Mouse (Mus musculus) liver, postnatal 0 days (tissue): Measurements from ENCODE around the gene Slc19a1. TPM values are rescaled to one million over a fixed set of nuclear protein-coding genes. Genes with fewer than 3 reads are reported as not detected.

Experiments used
- ATAC-seq: fragments of 200-750 bp; cut with Nextera tagmentation; 2 replicates; pipeline ENCODE4 v1.8.0; 2017; ENCODE audit warnings: mild to moderate bottlenecking, moderate library complexity
- DNase-seq: peaks from one replicate; pipeline ENCODE4 v3.0.0-alpha.2; 2016
- H3K27ac ChIP-seq: fragments of 300-500 bp; sonication (generic); 2 replicates; pipeline ENCODE4 v1.5.1; 2014; ENCODE audit warnings: antibody characterized with exemption, moderate library complexity, mild to moderate bottlenecking, low read depth
- H3K27me3 ChIP-seq: fragments of 300-500 bp; sonication (generic); 2 replicates; pipeline ENCODE4 v1.6.1; 2014; ENCODE audit warnings: low read length, control low read depth, mixed read lengths; ENCODE audit not compliant: insufficient read depth
- H3K36me3 ChIP-seq: fragments of 300-500 bp; sonication (generic); replicated peaks from 2 replicates; pipeline ENCODE4 v1.6.1; 2014; ENCODE audit warnings: mild to moderate bottlenecking, control low read depth, low read length, moderate library complexity, mixed read lengths; ENCODE audit not compliant: insufficient read depth
- H3K4me1 ChIP-seq: fragments of 300-500 bp; sonication (generic); 2 replicates; pipeline ENCODE4 v1.6.1; 2014; ENCODE audit warnings: antibody characterized with exemption, mild to moderate bottlenecking, control low read depth; ENCODE audit not compliant: insufficient read depth
- H3K4me2 ChIP-seq: fragments of 300-500 bp; sonication (generic); 2 replicates; pipeline ENCODE4 v1.6.1; 2014; ENCODE audit warnings: low read depth, mild to moderate bottlenecking, low read length, moderate library complexity, mixed read lengths
- H3K4me3 ChIP-seq: fragments of 300-500 bp; sonication (generic); 2 replicates; pipeline ENCODE4 v1.5.1; 2014; ENCODE audit warnings: low read depth, low read length
- H3K9ac ChIP-seq: fragments of 300-500 bp; sonication (generic); replicated peaks from 2 replicates; pipeline ENCODE4 v1.6.1; 2014; ENCODE audit warnings: mild to moderate bottlenecking, moderate library complexity
- H3K9me3 ChIP-seq: fragments of 300-500 bp; sonication (generic); 2 replicates; pipeline ENCODE4 v1.6.1; 2016; ENCODE audit warnings: mild to moderate bottlenecking, control low read depth, low read length, mixed read lengths
- CTCF ChIP-seq: sonication (generic); IDR thresholded peaks from 2 replicates; pipeline ENCODE4 v1.5.1; 2016; ENCODE audit warnings: antibody characterized with exemption, low read depth
- EP300 ChIP-seq: IDR thresholded peaks from 2 replicates; pipeline ENCODE4 v1.6.1; 2016; ENCODE audit warnings: antibody characterized with exemption, low read depth, mild to moderate bottlenecking
- WGBS: fragments of 180-500 bp; shearing (Covaris S2); extraction: QIAGEN DNeasy Blood & Tissue Kit; methylation state at CpG from one replicate; pipeline ENCODE4 v1.1.7; 2014; ENCODE audit not compliant: insufficient replicate concordance; 5-methylcytosine and 5-hydroxymethylcytosine counted together
- polyA plus RNA-seq: library from polyadenylated mRNA; unstranded; fragments of >200 nt; fragmentation: Nextera tagmentation; extraction: Ambion mirVana; gene quantifications from 2 replicates; pipeline ENCODE4 v1.2.1, GENCODE M21; 2015

The Slc19a1 gene
- polyA plus RNA-seq, 1 experiment from 2014 or later: 10.5 TPM

- WGBS: 47% methylated on average over 9 of the region's 9 CpGs
Measured at GRCm38 (mm10) chr10:77008109-77008561, 23.9 kb upstream of the Slc19a1 start.

GRCm38 (mm10) chr10:77008698-77009097 is 23.3 kb upstream of the Slc19a1 start:
- no peak for ATAC-seq
- TF ChIP-seq CTCF (no peak), EP300 (no peak)
- no peak overlapping the region for H3K27ac ChIP-seq

More at GRCm38 (mm10) chr10:77008109-77008561, 23.9 kb upstream of the Slc19a1 start:
- H3K9ac ChIP-seq: no peak overlapping the region; the same call in 1 of the 2 replicates
- peaks cover 10% of the 10 kb centered on the region; the same call in 1 of the 2 replicates for H3K4me1 ChIP-seq
- ATAC-seq (peak; percentile 29; the same call in 1 of the 2 replicates), DNase-seq (no peak)
- TF ChIP-seq EP300 (no peak), CTCF (no peak)
- H3K27ac ChIP-seq: peak overlapping the region; percentile 44; the same call in 1 of the 2 replicates
- H3K27me3 ChIP-seq: no peaks in the 10 kb centered on the region
- H3K4me2 ChIP-seq: no peak overlapping the region
- H3K4me3 ChIP-seq: no peak overlapping the region
- H3K36me3 ChIP-seq: no peaks in the 10 kb centered on the region
- H3K9me3 ChIP-seq: no peaks in the 10 kb centered on the region

GRCm38 (mm10) chr10:77011681-77012080 is 20.4 kb upstream of the Slc19a1 start:
- Histone ChIP-seq H3K4me1 (peaks cover 10% of the 10 kb centered on the region; the same call in 1 of the 2 replicates), H3K4me3 (no peak overlapping the region), H3K9me3 (no peaks in the 10 kb centered on the region), H3K36me3 (no peaks in the 10 kb centered on the region), H3K9ac (no peak overlapping the region), H3K27me3 (no peaks in the 10 kb centered on the region), H3K4me2 (no peak overlapping the region), H3K27ac (no peak overlapping the region)
- TF ChIP-seq EP300: no peak
- no peak for TF ChIP-seq CTCF
- 56% methylated on average over 4 of the region's 4 CpGs for WGBS
- no peak for DNase-seq
- ATAC-seq: no peak

More at GRCm38 (mm10) chr10:77008698-77009097, 23.3 kb upstream of the Slc19a1 start:
- H3K9me3 ChIP-seq: no peaks in the 10 kb centered on the region
- no peaks in the 10 kb centered on the region for H3K36me3 ChIP-seq
- H3K4me1 ChIP-seq: peaks cover 10% of the 10 kb centered on the region; the same call in 1 of the 2 replicates
- DNase-seq: no peak
- H3K9ac ChIP-seq: no peak overlapping the region
- no peak overlapping the region for H3K4me3 ChIP-seq
- no peak overlapping the region for H3K4me2 ChIP-seq
- H3K27me3 ChIP-seq: no peaks in the 10 kb centered on the region
- 90% methylated on average over 2 of the region's 3 CpGs for WGBS

GRCm38 (mm10) chr10:77016080-77016479 is 16.0 kb upstream of the Slc19a1 start:
- Histone ChIP-seq H3K4me2 (no peak overlapping the region), H3K4me1 (peaks cover 7% of the 10 kb centered on the region), H3K27me3 (no peaks in the 10 kb centered on the region), H3K9ac (no peak overlapping the region), H3K9me3 (no peaks in the 10 kb centered on the region), H3K36me3 (no peaks in the 10 kb centered on the region), H3K27ac (no peak overlapping the region), H3K4me3 (no peak overlapping the region)
- WGBS: 81% methylated on average over 7 of the region's 7 CpGs
- ATAC-seq: no peak
- no peak for DNase-seq
- TF ChIP-seq CTCF (no peak), EP300 (no peak)

- Histone ChIP-seq H3K36me3 (no peaks in the 10 kb centered on the region), H3K27me3 (no peaks in the 10 kb centered on the region), H3K4me3 (no peak overlapping the region), H3K27ac (no peak overlapping the region), H3K4me1 (peaks cover 7% of the 10 kb centered on the region), H3K9me3 (no peaks in the 10 kb centered on the region), H3K4me2 (no peak overlapping the region), H3K9ac (no peak overlapping the region)
- WGBS: 59% methylated on average over 8 of the region's 8 CpGs
- TF ChIP-seq CTCF: no peak
- TF ChIP-seq EP300: no peak
- DNase-seq (no peak), ATAC-seq (no peak)
Measured at GRCm38 (mm10) chr10:77016499-77016898, 15.5 kb upstream of the Slc19a1 start.

- H3K4me2 ChIP-seq: no peak overlapping the region
- peaks cover 10% of the 10 kb centered on the region for H3K4me1 ChIP-seq
Measured at GRCm38 (mm10) chr10:77017061-77017460, 15.0 kb upstream of the Slc19a1 start.

More at GRCm38 (mm10) chr10:77017061-77017460, 15.0 kb upstream of the Slc19a1 start:
- DNase-seq (no peak), ATAC-seq (no peak)
- no peaks in the 10 kb centered on the region for H3K9me3 ChIP-seq
- 65% methylated on average over 2 of the region's 2 CpGs for WGBS
- H3K36me3 ChIP-seq: no peaks in the 10 kb centered on the region
- no peak overlapping the region for H3K9ac ChIP-seq
- TF ChIP-seq EP300: no peak
- no peaks in the 10 kb centered on the region for H3K27me3 ChIP-seq
- no peak overlapping the region for H3K4me3 ChIP-seq
- no peak overlapping the region for H3K27ac ChIP-seq
